Mouse (Mus musculus): ENCODE measurements around the gene Kcnn3. TPM values are rescaled to one million over a fixed set of nuclear protein-coding genes. Genes with fewer than 3 reads are reported as not detected.

Kcnn3 gene
- polyA plus RNA-seq, 1 experiment from 2014 or later = 8.2 TPM

GRCm38 (mm10) chr3:89629811-89630210 lies 109.8 kb downstream of the Kcnn3 start:
- Histone ChIP-seq H3K4me3 (replicated peaks; ENCODE audit: low read length) (no peak overlapping the region), H3K36me3 (ENCODE audit: control insufficient read depth, insufficient read depth) (no peaks in the 10 kb centered on the region), H3K4me1 (replicated peaks; ENCODE audit: control insufficient read depth, insufficient read depth, low read length) (peaks cover 20% of the 10 kb centered on the region), H3K9ac (replicated peaks; ENCODE audit: low read depth, low read length) (no peak overlapping the region), H3K27me3 (replicated peaks; ENCODE audit: control insufficient read depth, insufficient read depth, low read length) (no peaks in the 10 kb centered on the region), H3K4me2 (ENCODE audit: low read length) (no peak overlapping the region), H3K27ac (ENCODE audit: low read length) (no peak overlapping the region), H3K9me3 (ENCODE audit: control insufficient read depth, low read length) (no peaks in the 10 kb centered on the region)
- ATAC-seq = no peak
- WGBS = 70% methylated on average over 3 of the region's 3 CpGs

- H3K27ac ChIP-seq (ENCODE audit: low read length) = no peak overlapping the region
- WGBS = 86% methylated on average over 5 of the region's 5 CpGs
Measured at GRCm38 (mm10) chr3:89631750-89632149, 111.8 kb downstream of the Kcnn3 start.

DNA sequence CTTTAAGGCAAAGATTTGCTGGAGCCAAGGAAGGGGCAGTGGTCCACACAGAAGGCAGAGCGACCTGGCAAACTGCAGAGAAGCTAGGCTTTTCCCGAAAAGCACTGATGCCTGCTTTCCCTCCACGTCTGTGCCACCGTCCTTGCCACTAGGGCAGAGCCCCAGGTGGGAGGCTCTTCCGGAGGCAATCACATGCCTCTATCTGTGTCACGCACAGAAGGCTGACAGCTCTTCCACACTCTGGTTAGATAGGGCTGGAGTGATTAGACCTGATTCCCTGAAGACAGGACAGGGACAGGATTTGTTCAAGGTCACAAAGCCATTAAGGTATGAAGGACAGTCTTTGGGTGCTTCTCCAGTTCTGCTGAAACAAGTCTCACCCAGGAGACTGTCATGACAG lies 113.6 kb downstream of the Kcnn3 start:
- H3K27ac ChIP-seq (ENCODE audit: low read length) = no peak overlapping the region
- H3K36me3 ChIP-seq (ENCODE audit: control insufficient read depth, insufficient read depth) = no peaks in the 10 kb centered on the region
- 81% methylated on average over 6 of the region's 6 CpGs for WGBS
- H3K4me1 ChIP-seq (replicated peaks; ENCODE audit: control insufficient read depth, insufficient read depth, low read length) = no peaks in the 10 kb centered on the region; the same call in 1 of the 2 replicates
- no peaks in the 10 kb centered on the region for H3K9me3 ChIP-seq (ENCODE audit: control insufficient read depth, low read length)
- H3K4me3 ChIP-seq (replicated peaks; ENCODE audit: low read length) = no peak overlapping the region
- no peak for ATAC-seq
- no peak overlapping the region for H3K9ac ChIP-seq (replicated peaks; ENCODE audit: low read depth, low read length)
- H3K27me3 ChIP-seq (replicated peaks; ENCODE audit: control insufficient read depth, insufficient read depth, low read length) = no peaks in the 10 kb centered on the region
- no peak overlapping the region for H3K4me2 ChIP-seq (ENCODE audit: low read length)

More at GRCm38 (mm10) chr3:89631750-89632149, 111.8 kb downstream of the Kcnn3 start:
- Histone ChIP-seq H3K4me1 (replicated peaks; ENCODE audit: control insufficient read depth, insufficient read depth, low read length) (peaks cover 2% of the 10 kb centered on the region), H3K9ac (replicated peaks; ENCODE audit: low read depth, low read length) (no peak overlapping the region), H3K4me2 (ENCODE audit: low read length) (no peak overlapping the region), H3K4me3 (replicated peaks; ENCODE audit: low read length) (no peak overlapping the region), H3K36me3 (ENCODE audit: control insufficient read depth, insufficient read depth) (no peaks in the 10 kb centered on the region), H3K27me3 (replicated peaks; ENCODE audit: control insufficient read depth, insufficient read depth, low read length) (no peaks in the 10 kb centered on the region), H3K9me3 (ENCODE audit: control insufficient read depth, low read length) (no peaks in the 10 kb centered on the region)
- no peak for ATAC-seq

DNA sequence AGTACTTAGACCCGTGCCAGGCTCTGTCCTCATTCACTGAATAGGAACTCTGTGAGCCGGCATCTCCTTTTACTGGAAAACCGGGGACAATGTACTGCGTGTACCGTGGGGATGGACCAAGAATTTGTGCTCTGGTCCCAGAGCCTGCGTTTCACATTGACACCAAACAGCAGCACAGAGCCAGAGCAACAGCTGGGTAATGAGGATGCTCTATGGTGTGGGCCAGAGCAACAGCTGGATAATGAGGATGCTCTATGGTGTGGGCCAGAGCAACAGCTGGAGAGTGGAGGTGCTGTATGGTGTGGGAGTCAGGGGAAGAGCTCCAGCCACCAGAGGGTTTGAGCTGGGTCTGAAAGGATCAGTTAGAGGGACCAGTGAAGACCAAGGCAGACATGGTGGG lies 114.0 kb downstream of the Kcnn3 start:
- H3K36me3 ChIP-seq (ENCODE audit: control insufficient read depth, insufficient read depth) = no peaks in the 10 kb centered on the region
- no peak for ATAC-seq
- no peaks in the 10 kb centered on the region for H3K9me3 ChIP-seq (ENCODE audit: control insufficient read depth, low read length)
- H3K27me3 ChIP-seq (replicated peaks; ENCODE audit: control insufficient read depth, insufficient read depth, low read length) = no peaks in the 10 kb centered on the region
- no peak overlapping the region for H3K4me2 ChIP-seq (ENCODE audit: low read length)
- no peak overlapping the region for H3K4me3 ChIP-seq (replicated peaks; ENCODE audit: low read length)
- H3K9ac ChIP-seq (replicated peaks; ENCODE audit: low read depth, low read length) = no peak overlapping the region
- 90% methylated on average over 6 of the region's 6 CpGs for WGBS
- H3K27ac ChIP-seq (ENCODE audit: low read length) = no peak overlapping the region
- H3K4me1 ChIP-seq (replicated peaks; ENCODE audit: control insufficient read depth, insufficient read depth, low read length) = no peaks in the 10 kb centered on the region; the same call in 1 of the 2 replicates

- WGBS = 61% methylated on average over 3 of the region's 3 CpGs
- Histone ChIP-seq H3K4me1 (replicated peaks; ENCODE audit: control insufficient read depth, insufficient read depth, low read length) (peaks cover 6% of the 10 kb centered on the region), H3K4me3 (replicated peaks; ENCODE audit: low read length) (no peak overlapping the region), H3K27ac (ENCODE audit: low read length) (no peak overlapping the region), H3K36me3 (ENCODE audit: control insufficient read depth, insufficient read depth) (no peaks in the 10 kb centered on the region), H3K27me3 (replicated peaks; ENCODE audit: control insufficient read depth, insufficient read depth, low read length) (no peaks in the 10 kb centered on the region), H3K4me2 (ENCODE audit: low read length) (no peak overlapping the region), H3K9me3 (ENCODE audit: control insufficient read depth, low read length) (no peaks in the 10 kb centered on the region), H3K9ac (replicated peaks; ENCODE audit: low read depth, low read length) (no peak overlapping the region)
- no peak for ATAC-seq
Measured at GRCm38 (mm10) chr3:89640804-89641203, 120.8 kb downstream of the Kcnn3 start.

GRCm38 (mm10) chr3:89643391-89643790 lies 123.4 kb downstream of the Kcnn3 start:
- ATAC-seq = no peak
- Histone ChIP-seq H3K27ac (ENCODE audit: low read length) (no peak overlapping the region), H3K9me3 (ENCODE audit: control insufficient read depth, low read length) (no peaks in the 10 kb centered on the region), H3K4me3 (replicated peaks; ENCODE audit: low read length) (no peak overlapping the region), H3K4me2 (ENCODE audit: low read length) (no peak overlapping the region), H3K36me3 (ENCODE audit: control insufficient read depth, insufficient read depth) (no peaks in the 10 kb centered on the region), H3K4me1 (replicated peaks; ENCODE audit: control insufficient read depth, insufficient read depth, low read length) (peaks cover 24% of the 10 kb centered on the region), H3K9ac (replicated peaks; ENCODE audit: low read depth, low read length) (no peak overlapping the region), H3K27me3 (replicated peaks; ENCODE audit: control insufficient read depth, insufficient read depth, low read length) (no peaks in the 10 kb centered on the region)
- 60% methylated on average over 8 of the region's 8 CpGs for WGBS

GRCm38 (mm10) chr3:89646813-89647255 lies 126.9 kb downstream of the Kcnn3 start:
- Histone ChIP-seq H3K36me3 (ENCODE audit: control insufficient read depth, insufficient read depth) (no peaks in the 10 kb centered on the region), H3K9ac (replicated peaks; ENCODE audit: low read depth, low read length) (peak overlapping the region; percentile 38), H3K27me3 (replicated peaks; ENCODE audit: control insufficient read depth, insufficient read depth, low read length) (no peaks in the 10 kb centered on the region), H3K4me3 (replicated peaks; ENCODE audit: low read length) (no peak overlapping the region), H3K4me1 (replicated peaks; ENCODE audit: control insufficient read depth, insufficient read depth, low read length) (peaks cover 24% of the 10 kb centered on the region), H3K27ac (ENCODE audit: low read length) (peak overlapping the region; percentile 93), H3K4me2 (ENCODE audit: low read length) (no peak overlapping the region), H3K9me3 (ENCODE audit: control insufficient read depth, low read length) (no peaks in the 10 kb centered on the region)
- WGBS = 10% methylated on average over 5 of the region's 5 CpGs
- peak; percentile 74 for ATAC-seq

- Histone ChIP-seq H3K9me3 (ENCODE audit: control insufficient read depth, low read length) (no peaks in the 10 kb centered on the region), H3K9ac (replicated peaks; ENCODE audit: low read depth, low read length) (peak overlapping the region; percentile 33), H3K27ac (ENCODE audit: low read length) (peak overlapping the region; percentile 93), H3K4me3 (replicated peaks; ENCODE audit: low read length) (no peak overlapping the region), H3K4me2 (ENCODE audit: low read length) (no peak overlapping the region), H3K4me1 (replicated peaks; ENCODE audit: control insufficient read depth, insufficient read depth, low read length) (peaks cover 29% of the 10 kb centered on the region), H3K36me3 (ENCODE audit: control insufficient read depth, insufficient read depth) (no peaks in the 10 kb centered on the region), H3K27me3 (replicated peaks; ENCODE audit: control insufficient read depth, insufficient read depth, low read length) (no peaks in the 10 kb centered on the region)
- 11% methylated on average over 6 of the region's 6 CpGs for WGBS
- peak; percentile 71 for ATAC-seq
Measured at GRCm38 (mm10) chr3:89647268-89647874, 127.4 kb downstream of the Kcnn3 start.

DNA sequence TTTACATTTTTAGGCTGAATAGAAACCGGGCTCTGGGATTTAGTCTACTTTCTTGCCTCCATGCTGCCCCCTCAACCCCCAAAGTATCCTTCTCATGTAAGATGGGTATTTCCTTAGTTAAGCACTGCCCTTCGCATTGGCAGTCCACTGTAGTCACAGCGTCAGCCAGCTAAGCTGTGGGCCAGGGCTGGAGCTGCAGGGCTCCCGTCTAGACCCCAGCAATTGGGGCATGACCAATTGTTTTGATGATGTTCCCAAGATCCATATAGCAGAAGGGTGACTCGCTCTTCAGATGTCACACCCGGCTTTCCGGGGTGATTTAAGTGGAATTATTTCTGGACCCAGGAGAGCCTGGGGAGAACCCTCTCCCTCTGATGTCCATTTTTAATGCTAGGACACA lies 129.9 kb downstream of the Kcnn3 start:
- WGBS = 89% methylated on average over 7 of the region's 7 CpGs
- no peak for ATAC-seq
- H3K4me1 ChIP-seq (replicated peaks; ENCODE audit: control insufficient read depth, insufficient read depth, low read length) = peaks cover 43% of the 10 kb centered on the region

More for the DNA sequence above, 129.9 kb downstream of the Kcnn3 start:
- Histone ChIP-seq H3K27ac (ENCODE audit: low read length) (no peak overlapping the region), H3K4me3 (replicated peaks; ENCODE audit: low read length) (no peak overlapping the region), H3K4me2 (ENCODE audit: low read length) (no peak overlapping the region), H3K9me3 (ENCODE audit: control insufficient read depth, low read length) (no peaks in the 10 kb centered on the region), H3K27me3 (replicated peaks; ENCODE audit: control insufficient read depth, insufficient read depth, low read length) (no peaks in the 10 kb centered on the region), H3K9ac (replicated peaks; ENCODE audit: low read depth, low read length) (no peak overlapping the region), H3K36me3 (ENCODE audit: control insufficient read depth, insufficient read depth) (no peaks in the 10 kb centered on the region)
